Mouse (Mus musculus) inflammation-experienced regulatory T-cells, adult 16 weeks (primary cell): ENCODE measurements around the gene Nphp4. TPM values are rescaled to one million over a fixed set of nuclear protein-coding genes. Genes with fewer than 3 reads are reported as not detected.

ENCODE experiments used
- polyA plus RNA-seq: library from polyadenylated mRNA; unstranded; fragments of 100-300 nt; shearing (Covaris generic); gene quantifications from one replicate; pipeline ENCODE4 v1.2.1, GENCODE M21; 2017

Nphp4 gene
- polyA plus RNA-seq: 0.95 TPM

GRCm38 (mm10) chr4:152476427-152477023 lies at the start of gene Nphp4:
Nphp4 (plus strand) TSS chr4:152476706.

GRCm38 (mm10) chr4:152477466-152478223 lies 1.1 kb downstream of the Nphp4 start, which contains the start of gene Kcnab2:
Kcnab2 (minus strand) TSS chr4:152477871.

Other genes starting within 250 kb of the Nphp4 start
- 0.10 TPM for gene Gpr153, start 202.5 kb upstream of the Nphp4 start, polyA plus RNA-seq
- not detected for gene Hes3, start 185.0 kb upstream of the Nphp4 start, polyA plus RNA-seq
- 5.7 TPM for gene Icmt, start 179.5 kb upstream of the Nphp4 start, polyA plus RNA-seq
- gene Rnf207, start 157.7 kb upstream of the Nphp4 start, polyA plus RNA-seq: not detected
- gene Rpl22, start 151.0 kb upstream of the Nphp4 start, polyA plus RNA-seq: 458 TPM
- 0.41 TPM for gene Chd5, start 138.1 kb upstream of the Nphp4 start, polyA plus RNA-seq
- gene Kcnab2, start 1.2 kb downstream of the Nphp4 start, polyA plus RNA-seq: 120 TPM